Mouse (Mus musculus) gastrocnemius, postnatal 25 days (tissue): ENCODE data around the gene Zfp865. TPM values are rescaled to one million over a fixed set of nuclear protein-coding genes. Genes with fewer than 3 reads are reported as not detected.
"Not testable (repeated sequence)": the region's sequence is repeated elsewhere in the genome, so short reads cannot be mapped to it uniquely, and the experiment has no call there.

ENCODE experiments used
- DNase-seq: peaks from one replicate; pipeline ENCODE4 v3.0.0; 2022
- total RNA-seq, 2 experiments: library from RNA; stranded (reverse); gene quantifications; 1 replicate in 1 of 2; 2 replicates in 1 of 2; pipeline ENCODE4 v1.2.3; 2021

The Zfp865 gene
- total RNA-seq, 2 experiments from 2014 or later, result 10.8 to 12.1 TPM

- DNase-seq, result peak; percentile 97
These were observed 4.8 kb upstream of the Zfp865 start, which contains the start of gene Gm44973 for GRCm38 (mm10) chr7:5015118-5016001. Gene Gm44973 (plus strand): TSS chr7:5015496.

GRCm38 (mm10) chr7:5016057-5016456 is 4.1 kb upstream of the Zfp865 start:
- DNase-seq, result no peak

- DNase-seq, result no peak
These were observed 3.3 kb upstream of the Zfp865 start for GRCm38 (mm10) chr7:5016920-5017319.

GRCm38 (mm10) chr7:5017352-5017751 is 2.8 kb upstream of the Zfp865 start:
- DNase-seq, result no peak

GRCm38 (mm10) chr7:5017931-5018330 is 2.2 kb upstream of the Zfp865 start:
- DNase-seq, result no peak

- not testable (repeated sequence) for DNase-seq
These were observed 600 bp upstream of the Zfp865 start for GRCm38 (mm10) chr7:5019576-5019975.

GRCm38 (mm10) chr7:5020685-5021084 is 509 bp downstream of the Zfp865 start:
- DNase-seq, result no peak

GRCm38 (mm10) chr7:5021197-5021596 is 1.0 kb downstream of the Zfp865 start:
- DNase-seq, result no peak

- DNase-seq, result no peak
These were observed 9.4 kb downstream of the Zfp865 start for GRCm38 (mm10) chr7:5029543-5029942.

GRCm38 (mm10) chr7:5029946-5030345 is 9.8 kb downstream of the Zfp865 start:
- DNase-seq, result no peak

GRCm38 (mm10) chr7:5030554-5031275 is 10.5 kb downstream of the Zfp865 start:
- DNase-seq, result no peak

- DNase-seq, result no peak
These were observed 11.3 kb downstream of the Zfp865 start for GRCm38 (mm10) chr7:5031496-5031895.

- no peak for DNase-seq
These were observed 13.6 kb downstream of the Zfp865 start, which contains the start of gene 4632433K11Rik for GRCm38 (mm10) chr7:5033818-5034217. Gene 4632433K11Rik (plus strand): TSS chr7:5034118.

- no peak for DNase-seq
These were observed 15.5 kb downstream of the Zfp865 start for GRCm38 (mm10) chr7:5035628-5036027.

GRCm38 (mm10) chr7:5036136-5036535 is 16.0 kb downstream of the Zfp865 start:
- no peak for DNase-seq

GRCm38 (mm10) chr7:5037026-5037425 is 16.9 kb downstream of the Zfp865 start:
- DNase-seq, result no peak

- DNase-seq, result no peak
These were observed 17.3 kb downstream of the Zfp865 start for GRCm38 (mm10) chr7:5037467-5037866.

- DNase-seq, result peak; percentile 92
These were observed 18.0 kb downstream of the Zfp865 start, which contains the start of gene Zfp784 for GRCm38 (mm10) chr7:5038109-5038732. Gene Zfp784 (minus strand): TSS chr7:5038446.

GRCm38 (mm10) chr7:5038940-5039339 is 18.8 kb downstream of the Zfp865 start:
- no peak for DNase-seq

- DNase-seq, result no peak
These were observed 24.8 kb downstream of the Zfp865 start for GRCm38 (mm10) chr7:5044981-5045380.

- no peak for DNase-seq
These were observed 25.9 kb downstream of the Zfp865 start for GRCm38 (mm10) chr7:5046112-5046511.

GRCm38 (mm10) chr7:5047313-5047712 is 27.1 kb downstream of the Zfp865 start:
- DNase-seq, result no peak
